7 mouse cellular contexts compared by ENCODE assay signal in the genomic region with DNA sequence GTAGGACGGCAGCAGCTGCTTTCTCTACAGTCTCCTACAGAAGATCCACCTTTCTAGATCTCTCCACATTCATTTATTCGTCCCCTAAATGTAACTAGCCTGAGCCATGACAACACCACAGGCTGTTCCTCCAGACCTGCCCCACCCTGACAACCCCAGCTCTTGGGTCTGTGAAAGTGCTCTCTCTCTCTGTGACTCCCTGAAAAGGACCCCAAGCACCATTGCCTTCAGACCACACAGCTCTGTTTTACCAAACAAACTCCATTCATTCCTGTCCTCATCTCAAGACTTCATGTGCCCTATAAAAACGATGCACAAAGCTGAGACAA. TPM values are rescaled to one million over a fixed set of nuclear protein-coding genes. Genes with fewer than 3 reads are reported as not detected.
DNase-seq lines count a peak whose midpoint lies in the region; ATAC-seq and TF ChIP-seq lines count a peak whose summit lies in the region.

No protein-coding gene starts in this region.

- peaks cover 9% of the 10 kb centered on the region; the same call in 1 of the 2 replicates for H3K4me1 ChIP-seq in lung, embryonic 15.5 days
- H3K4me1 ChIP-seq in lung, adult 2 months (ENCODE audit: control insufficient read depth, insufficient read depth, low read length), result no peaks in the 10 kb centered on the region
- no peaks in the 10 kb centered on the region for H3K4me1 ChIP-seq in forebrain, postnatal 0 days (ENCODE audit: insufficient read depth)
- H3K4me1 ChIP-seq in liver, embryonic 12.5 days, result peaks cover 6% of the 10 kb centered on the region; the same call in 1 of the 2 replicates
- peaks cover 5% of the 10 kb centered on the region; the same call in 1 of the 2 replicates for H3K4me1 ChIP-seq in stomach, embryonic 16.5 days (ENCODE audit: control insufficient read depth, insufficient read depth, low read length)

- no peak for DNase-seq in lung, adult 2 months
- no peak for DNase-seq in forebrain, postnatal 0 days
- no peak for DNase-seq in right cerebral cortex, postnatal 10 days (ENCODE audit: low spot score in 2 of 2)
- no peak for DNase-seq in ovary, postnatal 36 days (ENCODE audit: low spot score)

- no peak for TF ChIP-seq POLR2A in lung, adult 2 months (IDR thresholded peaks at IDR 0.05; ENCODE audit: borderline replicate concordance, extremely low read depth, low read depth, low read length)

- H3K27ac ChIP-seq in lung, embryonic 15.5 days, result no peak overlapping the region
- no peak overlapping the region for H3K27ac ChIP-seq in forebrain, postnatal 0 days (ENCODE audit: low read depth, low read length)
- H3K27ac ChIP-seq in liver, embryonic 12.5 days, result no peak overlapping the region
- no peak overlapping the region for H3K27ac ChIP-seq in stomach, embryonic 16.5 days (ENCODE audit: low read length)

- no peak for TF ChIP-seq CTCF in lung, adult 2 months (IDR thresholded peaks at IDR 0.05; ENCODE audit: insufficient read depth, low read length)
- no peak for TF ChIP-seq CTCF in forebrain, postnatal 0 days (IDR thresholded peaks at IDR 0.05; ENCODE audit: low read depth)

- peak overlapping the region; percentile 48 for H3K4me3 ChIP-seq in lung, embryonic 15.5 days
- no peak overlapping the region for H3K4me3 ChIP-seq in lung, adult 2 months (replicated peaks; ENCODE audit: extremely low read depth, low read depth, low read length)
- H3K4me3 ChIP-seq in forebrain, postnatal 0 days (ENCODE audit: low read depth, low read length), result peak overlapping the region; percentile 54
- H3K4me3 ChIP-seq in liver, embryonic 12.5 days, result peak overlapping the region; percentile 57; the same call in 1 of the 2 replicates
- H3K4me3 ChIP-seq in stomach, embryonic 16.5 days (replicated peaks; ENCODE audit: low read length), result peak overlapping the region; percentile 65

- 0 out of 2 replicates have a peak, but pooled peaks have one; percentile 2 for ATAC-seq in lung, embryonic 15.5 days (ENCODE audit: borderline replicate concordance, extremely low read depth, low FRiP score, low TSS enrichment)
- peak; percentile 25 for ATAC-seq in forebrain, postnatal 0 days
- ATAC-seq in liver, embryonic 12.5 days, result no peak
- ATAC-seq in stomach, embryonic 16.5 days (ENCODE audit: insufficient read depth, low FRiP score), result no peak

- peak overlapping the region; percentile 88 for H3K4me2 ChIP-seq in lung, embryonic 15.5 days
- H3K4me2 ChIP-seq in forebrain, postnatal 0 days (ENCODE audit: low read depth), result peak overlapping the region; percentile 99
- H3K4me2 ChIP-seq in liver, embryonic 12.5 days, result peak overlapping the region; percentile 80
- peak overlapping the region; percentile 97 for H3K4me2 ChIP-seq in stomach, embryonic 16.5 days (ENCODE audit: low read depth, low read length)

- H3K9me3 ChIP-seq in lung, embryonic 15.5 days, result no peaks in the 10 kb centered on the region
- H3K9me3 ChIP-seq in forebrain, postnatal 0 days (ENCODE audit: low read length), result no peaks in the 10 kb centered on the region
- no peaks in the 10 kb centered on the region for H3K9me3 ChIP-seq in liver, embryonic 12.5 days (replicated peaks)
- H3K9me3 ChIP-seq in stomach, embryonic 16.5 days (replicated peaks; ENCODE audit: control insufficient read depth, low read length), result no peaks in the 10 kb centered on the region

- WGBS in lung, embryonic 15.5 days, result 11% methylated on average over 3 of the region's 3 CpGs
- 10% methylated on average over 3 of the region's 3 CpGs for WGBS in lung, adult 2 months
- 14% methylated on average over 3 of the region's 3 CpGs for WGBS in forebrain, postnatal 0 days
- WGBS in liver, embryonic 12.5 days (ENCODE audit: insufficient replicate concordance), result 10% methylated on average over 3 of the region's 3 CpGs
- WGBS in stomach, embryonic 16.5 days, result 14% methylated on average over 3 of the region's 3 CpGs

- H3K9ac ChIP-seq in lung, embryonic 15.5 days, result no peak overlapping the region
- 0 out of 2 replicates have a peak overlapping the region, but pooled peaks have one; percentile 57 for H3K9ac ChIP-seq in forebrain, postnatal 0 days
- H3K9ac ChIP-seq in liver, embryonic 12.5 days, result no peak overlapping the region
- no peak overlapping the region; the same call in 1 of the 2 replicates for H3K9ac ChIP-seq in stomach, embryonic 16.5 days (ENCODE audit: low read length)

- peaks cover 23% of the 10 kb centered on the region for H3K27me3 ChIP-seq in lung, embryonic 15.5 days
- no peaks in the 10 kb centered on the region for H3K27me3 ChIP-seq in forebrain, postnatal 0 days (ENCODE audit: insufficient read depth, low read length)
- peaks cover 29% of the 10 kb centered on the region for H3K27me3 ChIP-seq in liver, embryonic 12.5 days (replicated peaks)
- peaks cover 4% of the 10 kb centered on the region; the same call in 1 of the 2 replicates for H3K27me3 ChIP-seq in stomach, embryonic 16.5 days (ENCODE audit: control insufficient read depth, insufficient read depth, low read length)

- no peaks in the 10 kb centered on the region for H3K36me3 ChIP-seq in lung, embryonic 15.5 days
- no peaks in the 10 kb centered on the region for H3K36me3 ChIP-seq in forebrain, postnatal 0 days (ENCODE audit: insufficient read depth)
- H3K36me3 ChIP-seq in liver, embryonic 12.5 days, result no peaks in the 10 kb centered on the region
- no peaks in the 10 kb centered on the region for H3K36me3 ChIP-seq in stomach, embryonic 16.5 days (ENCODE audit: control insufficient read depth, insufficient read depth, low read length)

RNA-seq across cellular contexts. Expression of gene Acvr1c, which starts 0.4 kb away (rescaled TPM):
- polyA plus RNA-seq in lung, embryonic 15.5 days (2015; fragmentation: Nextera tagmentation; extraction: Ambion mirVana), result 1.4 and 1.6 TPM in 2 replicates
- polyA plus RNA-seq in lung, adult 2 months (2012; rRNA removed), result 0.15 and 0.69 TPM in 2 replicates
- 1.6 and 2.7 TPM in 2 replicates for total RNA-seq in forebrain, postnatal 0 days (2014; rRNA removed)
- 0.77 and 0.91 TPM in 2 replicates for polyA plus RNA-seq in forebrain, postnatal 0 days (2015; fragmentation: Nextera tagmentation; extraction: Ambion mirVana)
- 0.02 and 0.05 TPM in 2 replicates for polyA plus RNA-seq in liver, embryonic 12.5 days (2016; fragmentation: Nextera tagmentation; extraction: Ambion mirVana)
- 1.1 and 1.6 TPM in 2 replicates for polyA plus RNA-seq in stomach, embryonic 16.5 days (2015; fragmentation: Nextera tagmentation; extraction: Ambion mirVana)

Comparison
In these comparisons a context has a peak if more than half of its experiments do, and no peak if none do; other contexts are left out.
1. ATAC-seq: peak in lung, embryonic 15.5 days (single experiment) and forebrain, postnatal 0 days (single experiment); none in liver, embryonic 12.5 days (single experiment) and stomach, embryonic 16.5 days (single experiment).
2. Peak in every context shown above with its lines, with median percentiles within 50 percentile points of each other: H3K4me2 ChIP-seq.